Mouse (Mus musculus) ovary, postnatal 36 days (tissue): ENCODE measurements around the gene Map4k2.

ENCODE experiments used
- DNase-seq: peaks from one replicate; pipeline ENCODE4 v3.0.0; 2022; ENCODE audit warnings: low spot score, mixed read lengths

Map4k2 gene

DNA sequence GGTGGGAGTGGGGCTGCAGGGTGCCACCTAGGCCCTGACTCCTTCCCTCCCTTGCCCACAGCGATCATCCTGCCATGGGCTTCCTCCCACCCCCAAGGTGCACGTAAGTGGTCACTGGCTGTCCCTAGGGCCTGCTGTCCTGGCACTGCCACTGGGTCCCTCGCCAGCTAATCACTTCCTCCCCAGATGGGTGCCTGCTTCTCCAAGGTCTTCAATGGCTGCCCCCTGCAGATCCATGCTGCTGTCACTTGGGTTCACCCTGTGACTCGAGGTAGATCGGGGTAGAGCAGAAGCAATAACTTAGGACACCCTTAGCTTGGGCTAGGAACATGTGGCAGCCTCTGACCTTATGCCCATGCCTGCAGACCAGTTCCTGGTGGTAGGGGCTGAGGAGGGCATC lies 5.1 kb downstream of the Map4k2 start:
- DNase-seq, result no peak

DNA sequence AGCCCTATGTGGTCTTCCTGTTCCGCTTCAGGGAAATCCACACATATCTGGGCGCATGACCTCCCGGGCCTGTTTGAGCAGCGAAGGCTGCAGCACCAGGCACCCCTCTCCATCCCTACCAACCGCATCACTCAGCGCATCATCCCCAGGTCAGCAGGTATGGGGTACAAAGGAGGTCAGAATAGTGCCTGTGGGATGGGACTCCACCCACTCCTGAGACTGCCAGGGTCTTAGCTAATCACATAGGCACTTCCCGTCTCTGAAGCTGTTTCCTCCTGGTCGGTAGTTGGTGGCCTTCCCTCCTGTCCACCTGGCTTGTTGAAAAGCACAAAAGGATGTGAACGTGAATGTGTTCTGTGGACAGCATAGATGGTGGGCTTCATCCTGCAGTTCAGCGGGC lies 5.7 kb downstream of the Map4k2 start:
- no peak for DNase-seq

DNA sequence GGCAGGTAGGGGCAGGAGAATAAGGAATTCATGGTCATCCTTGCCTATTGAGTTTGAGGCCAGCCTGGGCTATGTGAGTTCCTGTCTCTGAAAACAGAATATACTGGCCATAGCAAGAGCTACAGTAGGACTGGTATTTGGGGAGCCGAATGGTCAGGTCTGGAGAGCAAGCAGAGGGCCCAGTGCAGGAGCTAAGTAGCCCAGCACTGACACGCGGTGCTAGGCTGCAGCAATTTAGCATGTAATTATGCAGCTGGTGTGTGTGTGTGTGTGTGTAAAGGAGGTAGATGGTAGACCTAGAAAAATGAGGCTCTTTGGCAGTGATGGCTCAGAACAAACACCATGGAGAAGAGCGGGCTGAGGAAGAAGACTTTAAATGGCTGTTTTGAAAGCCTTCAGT lies 6.7 kb downstream of the Map4k2 start:
- no peak for DNase-seq

DNA sequence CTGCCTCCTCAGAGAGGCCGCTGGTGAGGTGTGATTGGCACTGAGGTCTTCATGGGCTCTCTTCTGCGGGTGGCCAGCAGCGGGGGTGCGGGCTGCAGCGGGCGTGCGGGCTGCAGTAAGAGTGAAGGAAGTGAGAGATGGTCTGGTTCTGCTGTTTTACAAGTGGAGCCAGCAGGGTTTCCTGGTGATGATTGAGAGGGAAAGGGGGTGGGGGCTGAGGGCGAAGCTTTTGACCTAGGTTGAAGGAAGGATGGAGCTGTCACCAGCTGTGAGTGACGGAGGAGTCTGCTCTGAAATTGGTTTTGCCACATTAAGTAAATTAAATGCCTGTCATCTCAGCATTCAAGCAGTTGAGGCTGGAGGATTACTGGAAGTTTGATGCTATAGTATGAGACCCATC lies 7.8 kb downstream of the Map4k2 start:
- DNase-seq, result no peak

DNA sequence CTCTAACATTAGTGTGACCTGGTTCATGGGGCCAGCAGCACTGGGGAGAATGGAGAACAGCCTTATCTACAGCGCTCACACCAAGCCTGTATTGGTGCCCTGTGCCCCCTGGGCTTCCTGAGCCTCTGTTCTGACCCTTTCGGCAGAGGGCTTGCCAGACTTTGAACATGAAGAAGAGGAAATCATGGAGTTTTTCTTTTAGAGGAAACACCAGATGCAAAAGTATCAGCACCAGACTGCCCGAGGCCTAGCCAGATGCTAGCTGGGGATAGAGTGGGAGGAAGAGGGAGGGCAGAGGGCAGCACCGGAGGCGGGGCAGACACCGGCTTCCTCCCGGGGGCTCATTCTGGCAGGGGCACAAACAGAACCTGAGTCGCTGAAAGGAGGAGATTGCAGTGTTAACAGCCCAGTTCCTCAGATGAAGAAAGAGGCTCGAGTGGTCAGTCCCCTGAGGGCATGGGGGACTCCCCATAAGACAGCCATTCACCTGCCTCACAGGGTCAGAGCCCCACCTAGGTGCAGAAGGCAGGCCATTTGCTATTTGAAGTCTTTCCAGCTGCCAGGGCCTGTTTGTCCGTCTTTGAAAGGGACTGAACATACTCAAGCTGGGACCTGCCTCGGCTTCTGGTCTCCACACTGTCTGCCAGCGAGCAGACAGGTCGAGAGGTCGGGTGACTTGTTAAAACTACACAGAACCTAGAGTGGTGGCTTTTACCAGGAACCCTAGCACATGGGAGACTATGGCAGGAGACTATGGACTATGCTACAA lies 8.5 kb downstream of the Map4k2 start:
- DNase-seq, result no peak

DNA sequence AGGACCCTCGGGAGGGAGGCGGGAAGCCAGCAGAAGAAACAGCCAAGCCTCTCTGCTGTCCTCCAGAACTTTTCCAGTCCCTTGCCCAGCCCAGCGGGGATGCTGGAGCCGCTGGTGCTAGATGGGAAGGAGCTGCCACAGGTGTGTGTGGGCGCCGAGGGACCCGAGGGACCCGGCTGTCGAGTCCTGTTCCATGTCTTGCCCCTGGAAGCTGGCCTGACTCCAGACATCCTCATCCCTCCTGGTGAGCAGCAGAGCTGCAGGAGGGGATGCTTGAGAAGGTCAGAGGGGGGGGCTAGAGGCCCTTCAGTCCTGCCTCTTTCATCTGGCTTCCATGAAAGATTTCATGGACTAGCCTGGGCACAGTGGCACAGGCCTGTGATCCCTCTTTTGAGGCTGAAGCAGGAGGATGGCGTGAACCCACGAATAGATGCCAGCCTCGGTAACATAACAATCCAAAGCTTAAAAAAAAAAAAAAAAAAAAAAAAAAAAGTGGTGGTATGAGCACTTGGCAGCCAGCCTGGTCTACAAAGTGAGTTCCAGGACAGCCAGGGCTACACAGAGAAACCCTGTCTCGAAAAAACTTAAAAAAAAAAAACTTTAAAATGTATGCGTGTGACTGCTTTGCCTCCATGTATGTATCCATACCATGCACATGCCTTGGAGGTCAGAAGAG lies 10.6 kb downstream of the Map4k2 start:
- DNase-seq, result no peak

DNA sequence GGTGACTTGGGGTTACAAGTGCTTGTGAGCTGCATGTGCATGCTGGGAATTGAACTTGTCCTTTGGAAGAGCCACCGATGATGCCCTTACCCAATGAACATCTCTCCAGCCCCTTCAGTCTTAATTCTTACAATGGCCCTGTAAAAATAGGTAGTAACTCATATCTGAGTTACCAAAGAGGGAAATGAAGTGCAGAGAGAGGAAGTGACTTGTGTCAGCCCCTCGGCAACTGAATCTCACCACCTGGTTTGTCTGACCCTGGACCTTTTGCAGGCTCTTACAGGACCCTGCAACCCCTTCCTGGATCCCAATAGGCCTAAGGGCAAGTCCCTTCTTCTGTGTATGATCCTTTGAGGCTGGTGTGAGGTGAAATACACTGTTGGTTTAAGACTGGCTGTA lies 11.2 kb downstream of the Map4k2 start:
- no peak for DNase-seq

DNA sequence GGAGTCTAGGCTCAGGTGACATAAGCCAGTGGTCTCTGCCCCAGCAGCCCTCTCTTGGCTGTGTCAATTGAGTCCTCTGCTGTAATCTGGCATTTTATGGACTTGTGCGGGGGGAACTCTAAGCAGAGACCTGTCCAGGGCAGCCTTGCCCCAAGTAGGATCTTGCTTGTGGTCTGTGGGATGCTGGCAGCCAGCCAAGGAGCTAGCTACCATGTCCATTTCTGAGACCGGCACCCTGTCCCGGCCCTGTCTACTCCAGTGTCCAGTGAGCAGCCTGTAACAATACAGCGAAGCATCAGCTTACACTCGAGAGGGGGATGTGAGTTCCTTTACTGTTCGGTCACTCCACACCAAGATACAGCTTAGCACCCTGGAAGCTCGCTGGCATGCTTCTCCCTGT lies 13.1 kb downstream of the Map4k2 start:
- no peak for DNase-seq

DNA sequence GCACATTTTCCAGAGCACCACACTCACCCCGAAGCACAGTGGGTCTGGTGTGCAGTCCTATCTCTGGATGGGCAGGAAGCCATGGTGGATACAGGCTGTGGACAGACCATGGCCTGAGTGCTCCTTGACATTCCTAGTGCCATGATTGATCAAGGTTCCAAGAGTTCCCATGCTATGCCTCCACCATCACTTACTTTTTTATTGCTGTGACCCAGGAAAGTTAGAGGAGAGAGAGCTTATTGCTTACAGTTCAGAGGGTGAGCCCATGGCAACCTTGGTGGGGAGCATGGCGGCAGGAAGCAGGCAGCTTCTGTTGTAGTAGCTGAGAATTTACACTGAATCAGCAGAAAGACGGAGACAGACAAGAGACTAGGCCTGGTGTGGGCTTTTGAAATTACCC lies 20.4 kb downstream of the Map4k2 start:
- no peak for DNase-seq

DNA sequence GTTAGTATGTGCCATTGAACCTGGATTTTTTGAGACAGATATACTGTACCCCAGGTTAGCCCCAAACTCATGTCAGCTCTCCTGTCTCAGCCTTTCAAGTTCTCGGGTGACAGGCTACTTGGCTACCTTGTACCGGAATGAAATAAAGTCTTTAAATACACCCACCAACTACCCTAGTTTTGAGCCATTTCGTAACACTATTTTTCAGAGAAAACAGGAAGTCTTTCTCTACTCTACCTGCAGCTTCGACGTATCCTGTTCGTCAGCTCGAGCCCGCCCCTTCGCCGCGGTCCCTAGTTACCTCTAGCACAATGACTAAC lies 22.1 kb downstream of the Map4k2 start:
- DNase-seq, result no peak

DNA sequence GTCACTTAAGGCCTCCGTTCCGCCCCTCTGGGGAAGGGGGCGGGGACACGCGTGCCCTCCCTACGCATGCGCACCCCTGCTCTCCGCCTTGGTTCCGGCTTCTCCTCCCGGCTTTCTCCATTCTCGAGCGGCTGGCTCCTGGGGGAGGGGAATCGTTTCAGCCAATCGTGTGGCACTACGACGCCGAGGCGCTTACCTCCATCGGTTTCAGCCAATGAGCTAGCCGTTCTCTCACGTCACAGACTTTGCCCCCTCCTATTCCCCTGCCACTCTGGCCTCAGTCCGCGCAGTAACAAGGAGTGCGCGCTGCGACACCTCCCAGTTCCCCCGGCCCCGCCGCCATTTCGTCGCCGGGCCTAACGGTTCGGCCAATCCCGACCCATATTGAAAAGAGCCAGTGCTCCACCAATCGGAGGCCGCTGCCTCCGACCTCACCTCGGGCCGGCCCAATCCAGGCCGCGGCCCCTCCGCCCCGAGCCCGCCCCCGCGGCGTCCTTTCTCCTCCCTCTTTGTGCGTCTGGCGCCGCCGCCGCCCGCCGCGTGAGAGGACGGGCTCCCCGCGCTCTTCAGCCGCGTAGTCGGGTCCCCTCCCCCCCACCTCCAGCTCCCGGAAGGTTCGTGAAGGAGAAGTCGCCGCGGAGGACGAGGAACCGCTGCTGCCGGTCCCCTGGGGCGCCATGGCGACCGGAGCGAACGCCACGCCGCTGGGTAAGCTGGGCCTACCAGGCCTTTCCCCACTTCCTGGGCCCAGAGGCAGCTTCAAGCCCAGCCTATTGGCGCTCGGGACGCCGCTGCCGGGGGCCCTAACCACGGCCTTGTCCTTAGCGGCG lies 22.7 kb downstream of the Map4k2 start, which contains the start of gene Sf1:
TSS of gene Sf1 (plus strand) at position 280 of the 830 bp plus-strand sequence.
- DNase-seq, result peak; percentile 100

DNA sequence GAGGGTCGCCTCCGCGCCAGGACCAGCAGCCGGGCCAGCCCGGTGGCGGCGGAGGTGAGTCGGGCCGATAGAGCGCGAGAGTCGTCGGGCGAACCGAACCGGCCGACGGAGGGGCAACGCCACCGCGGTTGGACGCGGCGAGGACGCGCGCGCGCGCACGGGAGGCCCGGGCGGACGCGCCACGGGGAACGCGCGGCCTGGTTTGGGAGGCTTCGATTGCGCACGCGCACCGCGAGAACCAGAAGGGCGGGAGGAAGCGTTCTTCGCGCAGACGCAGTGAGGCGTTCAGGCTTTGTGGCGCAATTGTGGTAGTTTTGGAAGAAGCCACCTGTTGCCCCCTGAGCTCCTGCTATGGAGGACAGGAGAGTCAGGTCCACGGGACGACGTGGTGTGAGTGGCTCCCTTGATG lies 23.4 kb downstream of the Map4k2 start:
- DNase-seq, result peak; percentile 90

DNA sequence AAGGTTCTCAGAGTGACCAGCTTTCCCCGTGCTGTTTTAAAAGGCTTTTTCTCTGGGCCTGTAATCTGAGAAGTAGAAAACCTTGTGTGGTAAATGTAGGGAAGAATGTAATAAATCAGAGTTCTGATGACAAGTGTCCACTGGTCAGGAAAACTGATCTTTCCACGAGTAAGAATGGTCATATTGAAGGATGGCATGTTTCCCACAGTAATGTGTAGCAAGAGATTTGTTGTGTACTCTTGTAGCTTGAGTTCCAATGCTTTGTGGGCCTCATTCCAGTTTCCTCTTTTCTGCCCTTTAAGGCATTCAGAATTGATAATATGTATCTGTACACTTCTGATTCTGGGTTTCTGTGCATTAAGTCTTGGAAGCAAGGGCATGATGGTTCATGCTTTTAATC lies 23.9 kb downstream of the Map4k2 start:
- no peak for DNase-seq

DNA sequence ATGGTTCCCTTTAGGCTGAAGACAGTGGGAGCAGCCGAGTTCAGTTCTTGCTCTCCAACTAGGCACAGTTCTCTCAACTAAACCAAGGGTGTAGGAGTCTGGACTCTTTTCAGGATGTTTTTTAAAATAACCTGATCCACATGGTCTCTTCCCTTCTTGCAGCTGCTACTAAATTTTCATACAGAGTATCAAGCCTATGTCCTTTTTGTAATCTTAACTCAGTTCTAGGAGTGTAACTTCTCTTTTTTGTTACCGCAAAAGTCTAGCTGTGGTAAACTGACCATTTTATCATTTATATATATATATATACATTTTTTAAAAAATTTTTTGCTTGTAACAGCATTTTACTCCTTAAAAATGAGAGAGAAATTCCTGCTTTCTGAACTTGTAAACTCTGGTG lies 29.2 kb downstream of the Map4k2 start:
- DNase-seq, result no peak

DNA sequence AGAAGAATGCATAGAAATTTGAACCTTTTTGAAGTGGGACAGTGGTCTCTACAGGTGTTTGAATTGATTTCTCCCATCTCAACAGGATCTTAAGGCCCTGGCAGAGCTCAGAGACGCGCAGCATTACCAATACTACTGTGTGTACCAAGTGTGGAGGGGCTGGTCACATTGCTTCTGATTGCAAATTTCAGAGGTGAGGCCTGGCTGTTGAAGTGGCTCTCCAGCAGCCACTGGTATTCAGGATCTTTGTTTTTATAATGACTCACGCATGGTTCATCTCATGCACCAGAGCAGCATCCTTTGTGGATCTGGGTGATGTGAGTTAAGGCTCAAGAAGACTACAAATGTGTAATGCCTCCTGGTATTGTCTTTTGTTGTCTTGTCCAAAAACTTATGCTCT lies 31.5 kb downstream of the Map4k2 start:
- no peak for DNase-seq

DNA sequence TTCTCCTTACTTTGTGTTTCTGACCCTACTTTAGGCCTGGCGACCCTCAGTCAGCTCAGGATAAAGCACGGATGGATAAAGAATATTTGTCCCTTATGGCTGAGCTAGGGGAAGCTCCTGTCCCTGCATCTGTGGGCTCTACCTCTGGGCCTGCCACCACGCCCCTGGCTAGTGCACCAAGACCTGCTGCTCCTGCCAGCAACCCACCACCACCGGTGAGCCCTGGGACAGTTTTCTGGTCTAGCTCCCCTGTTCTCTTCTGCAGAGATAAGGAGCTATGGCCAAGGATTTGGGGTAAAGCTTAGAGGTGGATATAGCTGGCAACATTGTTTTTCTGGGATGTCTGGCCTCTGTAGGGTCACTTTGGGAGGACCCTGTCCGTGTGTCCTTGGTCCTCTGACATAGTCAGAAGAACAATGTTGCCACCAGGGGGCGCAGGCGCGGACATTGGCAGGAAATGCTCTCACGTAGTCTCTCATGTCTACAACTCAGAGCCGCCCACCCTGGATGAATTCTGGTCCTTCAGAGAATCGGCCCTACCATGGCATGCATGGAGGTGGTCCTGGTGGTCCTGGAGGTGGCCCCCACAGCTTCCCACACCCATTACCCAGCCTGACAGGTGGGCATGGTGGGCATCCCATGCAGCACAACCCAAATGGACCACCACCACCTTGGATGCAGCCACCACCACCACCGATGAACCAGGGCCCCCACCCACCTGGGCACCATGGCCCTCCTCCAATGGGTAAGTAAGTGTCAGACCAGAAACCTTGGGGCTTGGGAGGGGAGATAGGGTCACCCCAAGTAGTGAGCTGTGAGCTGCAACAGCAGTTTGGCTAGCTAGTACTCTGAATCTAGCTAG lies 32.8 kb downstream of the Map4k2 start:
- DNase-seq, result peak; percentile 79

DNA sequence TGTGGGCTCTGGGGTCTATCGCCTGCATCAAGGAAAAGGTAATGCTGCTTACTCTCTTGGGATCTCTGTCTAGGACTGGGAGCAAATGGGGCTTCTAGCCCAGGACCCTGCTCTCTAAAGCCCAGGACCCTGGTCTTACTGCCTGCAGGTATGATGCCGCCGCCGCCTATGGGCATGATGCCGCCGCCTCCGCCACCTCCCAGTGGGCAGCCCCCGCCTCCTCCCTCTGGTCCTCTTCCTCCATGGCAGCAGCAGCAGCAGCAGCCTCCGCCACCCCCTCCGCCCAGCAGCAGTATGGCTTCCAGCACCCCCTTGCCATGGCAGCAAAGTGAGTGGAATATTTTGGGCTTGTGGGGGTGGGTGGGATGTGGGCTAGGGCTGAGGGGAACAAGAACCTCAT lies 33.6 kb downstream of the Map4k2 start:
- DNase-seq, result no peak

DNA sequence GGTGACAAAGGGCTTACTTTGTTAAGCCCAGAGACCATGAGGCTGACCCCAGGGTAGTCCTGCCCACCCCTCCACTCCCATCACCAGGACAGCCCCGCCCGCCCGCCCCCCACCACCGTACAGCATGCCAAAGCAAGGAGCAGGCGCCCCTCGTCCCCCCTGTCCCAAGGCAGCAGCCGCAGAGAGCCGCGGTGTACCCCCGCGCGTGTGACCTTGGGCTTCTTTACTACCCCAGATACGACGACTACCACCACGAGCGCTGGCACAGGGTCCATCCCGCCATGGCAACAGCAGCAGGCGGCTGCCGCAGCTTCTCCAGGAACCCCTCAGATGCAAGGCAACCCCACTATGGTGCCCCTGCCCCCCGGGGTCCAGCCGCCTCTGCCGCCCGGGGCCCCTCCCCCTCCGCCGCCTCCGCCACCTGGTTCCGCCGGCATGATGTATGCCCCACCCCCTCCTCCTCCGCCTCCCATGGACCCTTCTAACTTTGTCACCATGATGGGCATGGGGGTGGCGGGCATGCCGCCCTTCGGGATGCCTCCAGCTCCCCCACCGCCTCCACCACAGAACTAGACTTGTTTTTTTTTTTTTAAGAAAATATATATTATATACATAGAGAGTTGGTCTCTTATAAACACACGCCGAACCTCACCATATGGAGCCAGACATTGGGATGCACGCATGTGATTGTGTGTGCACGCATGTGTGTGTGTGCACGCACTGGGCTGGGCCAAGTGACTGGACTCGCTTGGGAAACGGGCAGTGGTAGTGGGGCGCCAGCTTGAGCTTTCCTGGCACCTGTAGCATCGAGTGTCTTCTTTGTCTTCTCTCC lies 34.7 kb downstream of the Map4k2 start:
- no peak for DNase-seq

DNA sequence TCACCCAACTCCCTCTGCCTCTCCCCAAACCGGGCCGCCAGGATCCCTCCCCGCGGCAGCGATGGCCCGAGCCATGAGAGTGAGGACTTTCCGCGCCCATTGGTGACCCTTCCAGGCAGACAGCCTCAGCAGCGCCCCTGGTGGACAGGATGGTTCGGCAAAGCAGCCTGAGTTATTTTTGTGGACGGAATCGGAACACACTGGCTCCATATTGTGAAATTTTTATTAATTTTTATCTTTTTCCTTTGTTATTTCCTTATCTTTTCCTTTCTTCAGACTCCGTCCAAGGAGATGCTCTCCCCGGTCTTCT lies 35.3 kb downstream of the Map4k2 start:
- DNase-seq, result peak; percentile 62

DNA sequence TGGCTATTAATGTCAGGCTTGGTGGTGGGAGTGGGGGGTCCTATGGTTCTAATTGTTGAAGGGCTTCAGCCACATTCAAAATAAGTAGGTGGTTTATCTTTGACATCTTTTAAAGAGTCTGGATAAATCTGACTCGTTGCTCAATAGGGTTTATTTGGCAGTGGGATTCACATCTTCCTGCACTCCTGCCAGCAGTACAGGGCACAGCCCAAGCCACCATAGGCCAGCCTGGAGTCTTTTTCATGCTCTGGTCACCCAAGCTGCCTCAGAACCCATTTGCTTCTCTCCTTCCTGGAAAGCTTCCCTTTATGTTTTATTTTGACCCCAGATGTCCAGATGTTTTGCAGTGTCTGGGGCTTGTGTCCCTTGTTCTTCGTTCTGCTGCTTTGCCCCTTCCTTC lies 35.7 kb downstream of the Map4k2 start:
- no peak for DNase-seq

DNA sequence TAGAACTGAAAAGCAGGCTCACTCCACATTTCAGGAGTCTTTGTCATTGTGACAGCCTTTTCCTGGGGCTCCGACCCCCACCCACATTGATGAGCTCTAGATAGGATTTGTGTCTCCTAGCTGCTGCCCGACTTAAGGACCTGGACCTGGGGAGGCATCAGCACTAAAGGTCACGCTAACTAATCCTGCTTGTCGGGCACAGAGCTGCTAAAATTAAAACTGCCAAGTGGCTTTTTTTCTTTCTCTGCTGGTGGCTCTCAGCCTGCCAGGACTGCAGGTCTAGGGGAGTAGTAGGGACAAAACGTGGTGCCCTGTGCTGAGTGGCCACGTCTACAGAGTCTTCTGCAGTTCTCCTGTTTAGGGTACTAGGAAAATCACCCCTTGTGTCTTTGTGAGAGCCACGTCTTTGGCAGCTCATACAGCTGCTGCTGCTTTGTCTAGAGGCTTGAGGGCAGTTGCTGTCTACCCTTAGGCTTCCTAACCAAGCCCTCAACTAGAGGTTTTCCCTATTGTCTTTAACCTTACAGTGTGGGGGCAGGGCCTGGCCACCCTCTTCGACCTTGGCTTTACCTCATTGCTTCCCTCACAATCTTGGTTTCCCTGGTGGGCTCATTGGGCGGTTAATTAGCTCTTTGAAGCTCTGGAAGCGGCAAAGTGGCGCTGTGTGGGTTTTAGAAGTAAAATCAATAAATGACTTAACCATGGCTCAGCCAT lies 36.5 kb downstream of the Map4k2 start:
- DNase-seq, result no peak
